Mouse (Mus musculus): ENCODE results near the gene Gm49394.

The Gm49394 gene

GRCm38 (mm10) chr7:142669751-142670625 is at the start of gene Gm49394:
TSS of gene Gm49394 (minus strand) at chr7:142669942.
- no peak for DNase-seq (ENCODE audit: low spot score)

- DNase-seq (ENCODE audit: low spot score) = peak; percentile 7
Measured at GRCm38 (mm10) chr7:142714783-142715498, 45.2 kb upstream of the Gm49394 start.

DNA sequence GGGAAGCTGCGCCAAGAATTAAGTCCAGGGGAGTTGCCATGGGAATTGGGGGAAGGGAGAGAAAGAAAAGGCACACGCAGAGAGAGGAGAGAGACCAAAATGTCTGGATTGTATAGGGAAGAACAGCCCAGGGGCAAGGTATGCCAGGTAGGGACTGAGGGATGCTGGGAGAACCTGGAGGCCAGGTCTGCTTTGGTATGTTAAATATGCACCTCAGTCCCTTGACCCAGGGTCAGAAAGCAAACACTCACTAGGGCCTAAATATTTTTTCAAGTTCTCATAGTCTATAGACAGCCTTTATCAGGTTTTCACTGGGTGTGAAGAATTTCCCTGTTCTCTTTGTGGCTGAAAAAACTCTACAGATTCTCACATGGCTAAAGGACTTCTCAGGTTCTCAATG is 37.1 kb upstream of the Gm49394 start:
- no peak for DNase-seq (ENCODE audit: low spot score)

DNA sequence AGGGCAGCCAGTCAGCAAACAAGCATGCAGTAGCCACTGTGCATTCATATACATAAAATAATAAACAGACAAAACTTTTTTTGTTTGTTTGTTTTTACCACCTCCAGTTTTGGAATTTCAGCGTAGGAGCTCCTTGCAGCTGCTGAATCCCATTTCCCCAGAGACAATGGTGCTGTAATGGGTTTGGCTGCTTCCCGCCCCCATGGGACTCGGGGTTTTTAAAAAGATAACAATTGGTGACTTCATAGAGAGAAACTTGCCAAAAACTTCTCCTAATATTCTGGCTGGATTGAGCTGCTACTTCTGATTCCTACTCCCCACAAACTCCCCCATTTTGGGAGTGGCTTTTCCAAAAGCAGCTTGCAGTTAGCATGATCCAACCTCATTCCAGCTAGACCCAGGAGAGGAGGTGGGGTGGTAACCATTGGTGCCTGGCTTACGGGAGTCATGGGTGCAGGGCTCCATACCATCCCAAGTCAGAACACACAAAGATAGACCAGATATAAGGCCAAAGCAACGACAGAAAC is 29.7 kb upstream of the Gm49394 start:
- DNase-seq (ENCODE audit: low spot score) = no peak

DNA sequence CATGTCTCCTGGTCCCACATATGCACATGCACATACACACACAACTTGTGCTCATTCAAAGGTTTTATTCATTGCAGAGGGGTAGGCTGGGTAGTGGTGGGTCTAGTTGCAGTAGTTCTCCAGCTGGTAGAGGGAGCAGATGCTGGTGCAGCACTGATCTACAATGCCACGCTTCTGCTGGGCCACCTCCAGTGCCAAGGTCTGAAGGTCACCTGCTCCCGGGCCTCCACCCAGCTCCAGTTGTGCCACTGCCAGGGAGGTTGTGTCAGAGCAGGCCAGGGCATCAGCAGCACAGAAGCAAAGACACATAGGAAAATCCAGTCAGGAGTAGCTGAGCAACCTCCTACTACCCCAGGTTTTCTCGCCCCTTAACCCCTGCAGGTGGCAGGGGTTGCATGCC is 8.9 kb upstream of the Gm49394 start:
- DNase-seq (ENCODE audit: low spot score) = no peak

DNA sequence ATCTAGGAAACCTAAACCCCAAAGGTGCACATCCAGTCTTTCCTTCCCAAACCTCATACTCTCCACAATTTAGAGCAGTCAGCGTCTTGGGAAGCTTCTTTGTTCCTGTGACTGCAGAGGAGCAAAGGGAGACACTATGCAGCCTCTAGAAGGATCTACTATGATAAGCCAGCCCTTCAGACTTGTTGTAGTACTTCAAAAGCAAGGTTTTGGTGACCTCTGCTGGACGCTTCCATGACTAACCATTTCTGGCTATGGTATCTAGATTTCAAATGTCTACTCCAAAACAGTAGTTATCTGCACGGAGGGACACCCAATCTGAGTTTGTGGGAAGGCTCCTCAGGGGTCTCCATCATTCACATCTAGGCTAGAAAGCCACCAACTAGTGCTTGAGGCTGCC is 5.9 kb upstream of the Gm49394 start:
- DNase-seq (ENCODE audit: low spot score) = no peak

- DNase-seq (ENCODE audit: low spot score) = no peak
Measured at GRCm38 (mm10) chr7:142675141-142675540, 5.4 kb upstream of the Gm49394 start.

- DNase-seq (ENCODE audit: low spot score) = no peak
Measured at GRCm38 (mm10) chr7:142672120-142672519, 2.4 kb upstream of the Gm49394 start.

DNA sequence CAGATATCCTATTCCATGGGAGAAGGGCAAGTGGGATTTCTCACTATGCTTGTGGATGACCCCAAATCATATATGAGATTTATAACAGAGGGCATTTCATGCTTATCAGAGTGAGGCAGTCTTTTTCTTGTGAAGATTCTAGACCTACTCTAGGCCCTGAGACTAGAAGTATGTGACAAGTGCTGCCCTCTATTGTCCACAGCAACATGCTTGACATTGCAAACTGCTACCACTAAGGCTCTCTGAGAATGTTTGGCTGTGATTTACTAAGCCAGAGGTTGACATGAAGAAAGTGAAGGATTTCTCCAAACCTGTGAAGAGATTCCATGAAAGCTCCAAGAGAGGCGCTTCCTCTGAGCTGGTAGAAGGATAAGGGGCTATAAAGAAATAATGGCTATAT is 1.3 kb upstream of the Gm49394 start:
- no peak for DNase-seq (ENCODE audit: low spot score)

DNA sequence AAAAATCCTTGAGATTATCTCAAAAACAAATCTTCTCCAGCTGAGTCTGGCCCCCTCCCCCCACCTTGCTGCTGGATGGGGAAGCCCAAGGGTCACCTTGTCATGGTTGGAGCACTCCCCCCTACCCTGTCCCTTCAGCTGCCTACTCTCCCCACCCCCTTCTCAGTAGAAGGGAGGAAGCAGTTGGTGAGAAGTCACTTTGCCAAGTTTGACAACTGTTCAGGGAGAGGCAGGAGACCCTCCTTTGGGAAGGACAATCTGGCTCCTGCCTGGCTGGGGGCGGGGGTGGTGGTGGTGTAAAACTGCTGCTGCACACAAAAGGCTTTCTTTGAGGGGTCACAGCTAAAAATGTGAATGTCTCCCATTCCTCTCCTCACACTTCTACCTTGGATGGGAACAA is 1.4 kb downstream of the Gm49394 start:
- no peak for DNase-seq (ENCODE audit: low spot score)

GRCm38 (mm10) chr7:142667521-142667920 is 2.2 kb downstream of the Gm49394 start:
- no peak for DNase-seq (ENCODE audit: low spot score)

DNA sequence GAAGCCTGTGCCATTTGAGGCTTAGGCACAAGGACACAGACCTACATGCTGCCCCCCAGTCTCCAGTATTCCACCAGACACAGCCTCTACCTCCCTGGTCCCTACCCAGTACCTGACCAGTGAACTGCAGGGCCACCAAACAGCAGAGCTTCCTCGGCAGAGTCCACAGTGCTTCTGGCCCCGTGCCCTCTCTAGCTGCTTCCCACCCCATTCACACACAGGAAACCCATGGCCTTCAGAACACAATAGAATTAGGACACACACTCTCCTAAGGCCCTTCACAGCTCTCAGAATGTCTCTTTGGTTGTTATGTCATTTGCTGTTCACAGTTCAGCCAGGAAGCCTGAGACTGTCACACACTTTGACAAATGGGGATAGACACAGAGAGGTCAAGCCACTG is 3.1 kb downstream of the Gm49394 start, which contains the start of gene Igf2:
TSS of gene Igf2 (minus strand) at position 158 of the 400 bp plus-strand sequence.
- DNase-seq (ENCODE audit: low spot score) = no peak

- no peak for DNase-seq (ENCODE audit: low spot score)
Measured at GRCm38 (mm10) chr7:142666109-142666508, 3.6 kb downstream of the Gm49394 start.

GRCm38 (mm10) chr7:142665364-142665763 is 4.4 kb downstream of the Gm49394 start:
- no peak for DNase-seq (ENCODE audit: low spot score)

DNA sequence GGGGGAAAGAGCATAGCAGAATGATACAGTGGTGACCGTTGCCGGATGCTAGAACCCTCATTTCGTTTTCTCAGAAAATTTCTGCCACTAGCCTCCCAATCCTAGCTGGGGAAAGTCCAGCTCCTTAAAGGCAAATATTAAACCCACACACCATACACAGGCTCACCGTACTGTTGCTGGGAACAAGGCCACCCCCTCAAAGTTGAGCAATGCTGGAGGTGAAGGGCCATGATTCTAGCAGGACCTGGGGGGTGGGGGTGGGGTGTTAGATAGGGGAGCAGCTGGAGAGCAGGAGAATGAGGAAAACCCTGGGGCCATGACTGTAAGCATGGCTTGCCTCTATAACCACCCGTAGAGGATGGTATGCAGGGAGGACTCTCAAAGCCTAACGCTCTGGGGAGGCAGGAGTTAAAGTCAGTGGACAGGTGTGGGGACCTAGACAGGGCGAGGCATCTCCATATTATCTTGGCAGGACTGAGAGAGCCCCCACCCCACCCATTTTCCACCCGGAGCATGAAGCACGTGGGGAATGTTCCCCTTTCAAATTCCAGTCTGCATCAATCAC is 5.2 kb downstream of the Gm49394 start:
- DNase-seq (ENCODE audit: low spot score) = no peak

DNA sequence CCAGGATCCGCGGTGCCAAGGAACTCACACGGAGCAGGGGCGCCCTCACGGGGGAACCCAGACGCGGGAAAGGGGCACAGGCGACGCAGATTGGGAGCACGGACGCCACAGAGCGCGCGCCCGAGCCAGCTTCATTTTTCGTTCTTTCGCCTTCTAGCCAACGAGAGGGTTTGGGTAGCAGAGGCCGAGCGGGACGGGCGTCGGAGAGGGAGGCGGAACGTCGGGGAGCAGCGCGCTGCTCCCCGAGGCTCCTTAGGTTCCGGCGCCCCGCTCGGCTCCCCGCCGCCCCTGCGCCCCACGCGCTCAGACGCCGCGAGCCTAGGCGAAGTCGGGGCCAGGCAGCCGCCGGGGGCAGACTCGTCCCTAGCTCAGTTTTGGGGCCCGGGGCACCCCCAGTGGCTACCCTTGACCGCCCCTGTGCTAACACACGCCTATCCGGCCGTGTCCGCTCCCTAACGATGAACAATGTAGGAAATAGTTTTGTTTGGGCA is 5.8 kb downstream of the Gm49394 start:
- no peak for DNase-seq (ENCODE audit: low spot score)

DNA sequence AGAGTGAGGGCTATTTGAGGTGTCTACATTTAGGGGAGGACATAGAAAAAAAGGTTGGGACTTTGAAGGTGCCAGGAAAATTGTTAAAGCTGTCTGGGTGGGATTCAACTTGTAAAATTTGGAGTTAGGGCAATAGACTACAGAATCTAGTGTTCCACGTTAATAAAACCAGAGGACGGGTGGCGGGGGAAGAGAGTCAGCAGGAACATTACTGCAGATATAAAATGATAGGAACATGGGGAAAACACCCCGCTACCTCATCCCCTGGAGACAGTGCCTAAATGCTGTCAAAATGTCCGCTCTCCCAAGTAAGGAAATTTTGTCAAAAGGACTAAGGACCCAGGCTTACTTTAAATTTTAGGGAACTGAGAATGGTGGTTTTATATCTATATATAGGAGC is 6.6 kb downstream of the Gm49394 start:
- no peak for DNase-seq (ENCODE audit: low spot score)

DNA sequence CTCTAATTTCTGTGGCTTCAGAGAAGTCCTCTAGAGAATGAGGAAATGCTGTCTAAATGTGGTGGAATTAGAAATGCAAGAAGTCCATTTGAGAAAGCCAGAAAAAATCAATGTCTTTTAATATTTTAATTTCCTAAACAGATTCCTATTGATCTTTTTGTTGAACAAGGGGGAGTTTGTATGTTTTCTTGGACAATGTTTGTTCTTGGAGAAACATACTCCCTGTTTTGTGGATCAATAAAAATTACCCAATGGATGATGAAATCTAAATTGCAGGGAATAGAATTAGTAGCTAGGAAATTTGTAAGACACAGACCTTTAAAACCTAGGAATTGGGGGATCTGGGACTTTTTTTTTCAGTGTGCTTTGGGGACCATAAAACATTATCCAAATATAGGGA is 7.9 kb downstream of the Gm49394 start:
- no peak for DNase-seq (ENCODE audit: low spot score)

DNA sequence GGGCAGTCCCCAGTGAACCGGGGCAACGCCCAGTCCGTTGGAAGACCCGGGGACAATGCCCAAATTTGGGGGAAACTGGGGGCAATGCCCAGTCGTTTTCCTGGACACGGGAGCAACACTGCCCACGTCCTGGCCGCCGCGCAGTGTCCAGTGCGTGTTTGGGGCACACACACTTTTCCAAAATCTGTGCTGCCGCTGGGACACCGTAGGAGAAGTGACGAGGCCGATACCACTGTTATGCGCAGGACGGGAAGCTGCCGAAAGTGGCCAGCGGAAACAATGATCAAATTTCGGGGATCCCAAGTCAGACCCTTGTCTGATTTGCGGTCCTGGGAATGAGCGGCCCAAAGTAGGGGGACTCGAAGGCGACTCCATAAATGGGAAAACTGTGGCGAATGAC is 8.7 kb downstream of the Gm49394 start:
- DNase-seq (ENCODE audit: low spot score) = no peak

DNA sequence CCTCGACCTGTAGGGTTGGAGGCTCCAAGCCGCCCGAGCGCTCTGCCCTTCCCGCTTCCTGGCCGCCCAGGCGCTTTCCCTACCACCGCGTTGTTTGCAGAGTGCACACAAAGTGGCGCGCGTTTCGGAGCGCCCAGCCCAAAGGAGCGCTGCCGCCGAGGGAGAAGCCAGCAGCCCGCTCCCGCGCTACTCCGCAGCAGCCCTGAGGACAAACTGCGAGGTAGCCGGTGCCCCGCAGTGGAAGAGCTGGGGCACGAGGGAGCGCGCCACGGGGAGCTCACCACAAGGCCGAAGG is 9.1 kb downstream of the Gm49394 start:
- DNase-seq (ENCODE audit: low spot score) = no peak

DNA sequence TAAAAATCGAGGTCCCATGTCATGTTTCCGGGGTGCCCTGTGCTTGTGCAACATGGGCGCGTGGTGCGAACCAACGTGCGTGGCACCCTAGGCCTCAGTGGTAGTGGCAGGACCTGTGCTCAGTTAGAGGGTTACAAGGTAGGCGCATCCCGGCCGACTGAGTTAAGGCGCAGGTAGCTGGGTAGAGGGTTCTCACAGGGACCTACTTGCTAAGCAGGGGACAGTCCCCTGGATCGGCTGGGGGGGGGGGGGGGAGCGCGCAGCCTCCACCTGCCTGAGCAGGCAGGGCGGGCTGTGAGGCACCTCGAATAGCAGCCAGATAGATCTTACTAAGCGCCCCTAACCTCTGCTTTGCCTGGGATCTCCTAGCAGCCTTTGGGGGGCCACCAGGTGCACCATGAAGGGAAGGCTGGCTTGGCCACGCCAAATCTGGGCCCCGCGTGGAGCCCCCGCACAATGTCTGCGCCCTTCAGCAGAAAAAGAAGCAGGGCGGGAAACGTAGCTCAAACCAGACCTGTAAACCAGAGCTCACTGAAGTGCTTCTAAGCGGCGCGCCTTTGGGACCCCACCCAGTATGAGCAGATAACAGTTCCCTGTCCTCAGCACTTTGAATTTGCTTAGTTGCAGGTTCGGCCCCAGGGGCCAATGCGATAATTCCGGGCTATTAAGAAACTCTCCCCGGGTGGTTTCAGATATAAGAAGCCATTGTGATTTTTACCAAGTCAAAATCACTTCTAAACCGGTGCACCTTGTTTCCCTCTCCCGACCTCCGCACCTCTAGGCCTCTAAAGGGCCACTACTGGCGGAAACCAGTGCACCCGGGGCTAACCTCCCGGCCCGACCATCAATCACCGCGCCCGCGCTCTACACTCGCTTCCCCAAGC is 9.7 kb downstream of the Gm49394 start:
- DNase-seq (ENCODE audit: low spot score) = no peak

- DNase-seq (ENCODE audit: low spot score) = no peak
Measured at GRCm38 (mm10) chr7:142659181-142659681, 10.5 kb downstream of the Gm49394 start.
